Mouse (Mus musculus) neural tube, embryonic 14.5 days (tissue): ENCODE results near the gene Cyp19a1. TPM values are rescaled to one million over a fixed set of nuclear protein-coding genes. Genes with fewer than 3 reads are reported as not detected.

Source experiments
- ATAC-seq: fragments of 200-750 bp; cut with Nextera tagmentation; 2 replicates; pipeline ENCODE4 v1.8.0; 2017; ENCODE audit warnings: low read depth, mild to moderate bottlenecking, moderate TSS enrichment, moderate library complexity
- H3K27ac ChIP-seq: fragments of 300-500 bp; sonication (generic); 2 replicates; pipeline ENCODE4 v1.5.1; 2014; ENCODE audit warnings: low read depth, mild to moderate bottlenecking, control low read depth, low read length, moderate library complexity, mixed read lengths
- H3K27me3 ChIP-seq: fragments of 300-500 bp; sonication (generic); 2 replicates; pipeline ENCODE4 v1.6.1; 2014; ENCODE audit warnings: low read length; ENCODE audit not compliant: control insufficient read depth, insufficient read depth
- H3K36me3 ChIP-seq: fragments of 300-500 bp; sonication (generic); 2 replicates; pipeline ENCODE4 v1.6.1; 2014; ENCODE audit warnings: low read length, mixed read lengths; ENCODE audit not compliant: control insufficient read depth, insufficient read depth
- H3K4me1 ChIP-seq: fragments of 300-500 bp; sonication (generic); 2 replicates; pipeline ENCODE4 v1.6.1; 2014; ENCODE audit warnings: low read length; ENCODE audit not compliant: control insufficient read depth, insufficient read depth
- H3K4me2 ChIP-seq: fragments of 300-500 bp; sonication (generic); 2 replicates; pipeline ENCODE4 v1.6.1; 2014; ENCODE audit warnings: mild to moderate bottlenecking, low read depth, low read length, control low read depth
- H3K4me3 ChIP-seq: fragments of 300-500 bp; sonication (generic); 2 replicates; pipeline ENCODE4 v1.5.1; 2014; ENCODE audit warnings: low read depth, low read length, control low read depth, mixed read lengths
- H3K9ac ChIP-seq: fragments of 300-500 bp; sonication (generic); replicated peaks from 2 replicates; pipeline ENCODE4 v1.6.1; 2014; ENCODE audit warnings: low read depth, mild to moderate bottlenecking, control low read depth, low read length, mixed read lengths
- H3K9me3 ChIP-seq: fragments of 300-500 bp; sonication (generic); 2 replicates; pipeline ENCODE4 v1.6.1; 2016; ENCODE audit warnings: low read length; ENCODE audit not compliant: control insufficient read depth
- WGBS: fragments of 180-500 bp; shearing (Covaris S2); extraction: QIAGEN DNeasy Blood & Tissue Kit; methylation state at CpG from one replicate; pipeline ENCODE4 v1.1.7; 2014; 5-methylcytosine and 5-hydroxymethylcytosine counted together
- polyA plus RNA-seq: library from polyadenylated mRNA; unstranded; fragments of >200 nt; fragmentation: Nextera tagmentation; extraction: Ambion mirVana; gene quantifications from 2 replicates; pipeline ENCODE4 v1.2.1, GENCODE M21; 2014

The Cyp19a1 gene
- polyA plus RNA-seq, 1 experiment from 2014 or later, result not detected

DNA sequence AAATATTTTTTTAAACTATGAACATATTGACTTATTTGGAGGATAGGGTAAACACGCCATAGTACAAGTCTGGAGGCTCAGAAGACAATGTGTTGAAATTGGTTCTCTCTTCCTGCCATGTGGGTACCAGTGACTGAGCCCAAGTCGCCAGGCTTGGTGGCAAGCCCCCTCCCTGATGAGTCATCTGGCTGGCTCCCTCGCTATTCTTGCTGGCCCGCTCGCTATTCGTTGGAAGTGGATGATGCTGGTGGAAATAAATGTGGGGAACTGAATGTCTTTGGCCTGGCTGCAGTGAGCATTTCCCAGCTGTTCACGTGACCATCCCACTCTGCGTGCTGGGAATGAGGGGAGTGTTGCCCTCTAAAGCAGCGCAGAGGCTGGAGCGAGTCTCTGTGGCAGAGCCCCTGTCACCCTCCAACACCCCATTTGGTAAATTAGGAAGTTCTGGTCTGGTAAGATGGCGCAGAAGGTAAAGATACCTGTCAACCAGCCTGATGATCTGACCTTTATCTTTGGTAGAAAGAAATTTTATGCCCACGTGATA is 11.2 kb upstream of the Cyp19a1 start:
- no peaks in the 10 kb centered on the region for H3K9me3 ChIP-seq
- no peaks in the 10 kb centered on the region for H3K36me3 ChIP-seq
- H3K4me1 ChIP-seq, result no peaks in the 10 kb centered on the region
- H3K9ac ChIP-seq, result no peak overlapping the region
- H3K27ac ChIP-seq, result no peak overlapping the region
- 84% methylated on average over 12 of the region's 12 CpGs for WGBS
- H3K4me3 ChIP-seq, result no peak overlapping the region
- no peak for ATAC-seq
- H3K27me3 ChIP-seq, result no peaks in the 10 kb centered on the region
- no peak overlapping the region for H3K4me2 ChIP-seq

DNA sequence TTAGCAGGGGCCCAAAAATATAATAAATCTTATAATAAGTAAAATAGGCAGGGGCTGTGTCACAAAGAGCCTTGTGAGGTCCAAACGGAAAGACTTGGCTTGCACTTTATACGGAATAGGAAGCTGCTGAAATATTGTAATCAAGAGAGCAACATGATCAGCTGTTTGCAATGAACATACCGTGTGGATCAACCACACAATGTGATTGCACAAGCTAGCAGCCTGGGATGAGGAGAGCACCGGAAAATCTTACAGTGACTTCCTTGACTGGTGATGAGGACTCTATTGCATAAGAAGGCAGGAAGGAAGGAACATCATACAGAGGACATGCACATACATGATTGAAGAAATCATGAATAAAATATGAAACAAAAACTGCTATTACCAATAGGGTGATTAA is 7.4 kb upstream of the Cyp19a1 start:
- no peak for ATAC-seq
- H3K4me1 ChIP-seq, result no peaks in the 10 kb centered on the region
- H3K9me3 ChIP-seq, result no peaks in the 10 kb centered on the region
- H3K4me3 ChIP-seq, result no peak overlapping the region
- H3K9ac ChIP-seq, result no peak overlapping the region
- no peaks in the 10 kb centered on the region for H3K36me3 ChIP-seq
- H3K27me3 ChIP-seq, result no peaks in the 10 kb centered on the region
- no peak overlapping the region for H3K27ac ChIP-seq
- WGBS, result 86% methylated on average over 4 of the region's 4 CpGs
- H3K4me2 ChIP-seq, result no peak overlapping the region

DNA sequence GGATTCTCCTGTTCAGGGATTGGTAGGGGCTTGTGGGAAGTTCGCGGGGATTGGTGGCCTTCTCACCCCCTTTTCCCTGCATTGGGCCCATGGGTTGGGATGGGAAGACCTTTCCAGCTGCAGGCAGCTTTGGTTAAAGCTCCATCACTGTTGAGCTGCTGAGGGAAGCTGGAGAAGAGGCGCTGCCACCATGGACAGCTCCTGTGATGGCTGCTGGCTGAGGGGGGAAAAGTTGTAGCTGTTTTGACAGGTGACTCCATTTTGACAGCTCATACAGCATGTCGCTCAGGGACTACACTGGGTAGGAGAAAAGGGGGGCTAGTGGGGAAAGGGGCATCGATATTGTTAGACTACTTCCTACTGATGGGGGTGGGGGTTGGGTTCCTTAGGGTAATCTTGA is 3.0 kb upstream of the Cyp19a1 start:
- Histone ChIP-seq H3K9me3 (no peaks in the 10 kb centered on the region), H3K4me3 (no peak overlapping the region), H3K27me3 (no peaks in the 10 kb centered on the region), H3K36me3 (no peaks in the 10 kb centered on the region), H3K4me2 (no peak overlapping the region), H3K27ac (no peak overlapping the region), H3K4me1 (no peaks in the 10 kb centered on the region), H3K9ac (no peak overlapping the region)
- ATAC-seq, result no peak
- 43% methylated on average over 5 of the region's 5 CpGs for WGBS

DNA sequence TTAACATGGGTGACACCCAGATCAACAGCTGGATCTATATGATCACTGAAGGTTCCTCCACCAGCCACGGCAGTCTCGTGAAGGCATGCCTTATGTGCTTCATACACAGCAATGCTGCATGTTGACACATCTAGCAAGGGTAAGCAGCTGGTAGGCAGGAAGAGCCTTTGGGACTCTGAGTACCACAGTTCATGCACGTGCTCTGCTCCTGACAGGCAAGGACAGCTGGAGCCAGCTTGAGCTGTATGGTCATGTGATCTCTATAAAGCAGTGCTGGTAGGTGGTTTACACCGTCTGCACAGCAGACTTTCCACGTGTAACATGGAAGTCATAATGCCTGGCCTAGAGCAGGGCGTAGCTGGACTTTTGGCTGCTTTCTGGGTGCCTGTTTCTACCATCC is 2.1 kb upstream of the Cyp19a1 start:
- Histone ChIP-seq H3K27me3 (no peaks in the 10 kb centered on the region), H3K4me2 (no peak overlapping the region), H3K36me3 (no peaks in the 10 kb centered on the region), H3K9ac (no peak overlapping the region), H3K27ac (no peak overlapping the region), H3K4me1 (no peaks in the 10 kb centered on the region), H3K4me3 (no peak overlapping the region), H3K9me3 (no peaks in the 10 kb centered on the region)
- WGBS, result 74% methylated on average over 6 of the region's 6 CpGs
- no peak for ATAC-seq

DNA sequence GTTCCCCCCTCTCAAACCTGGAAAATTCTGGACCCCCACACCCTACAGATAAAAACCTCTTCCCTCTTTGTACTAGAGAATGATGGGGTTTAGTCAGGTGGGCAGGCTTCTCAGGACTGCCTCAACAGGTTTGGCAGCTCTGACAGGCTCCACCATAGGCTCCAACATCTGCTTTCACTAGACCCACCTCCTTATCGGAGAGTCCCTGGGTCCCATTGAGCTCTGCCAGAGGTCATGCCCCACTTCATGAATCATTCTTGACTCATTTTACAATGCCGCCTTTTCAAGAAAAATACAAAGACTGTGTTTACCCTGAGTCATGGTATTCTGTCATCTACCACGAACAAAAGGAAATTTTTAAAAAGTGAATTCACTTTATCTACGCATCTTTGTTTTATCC is 3.2 kb downstream of the Cyp19a1 start:
- Histone ChIP-seq H3K27me3 (no peaks in the 10 kb centered on the region), H3K9ac (no peak overlapping the region), H3K4me1 (no peaks in the 10 kb centered on the region), H3K27ac (no peak overlapping the region), H3K4me2 (no peak overlapping the region), H3K9me3 (no peaks in the 10 kb centered on the region), H3K4me3 (no peak overlapping the region), H3K36me3 (no peaks in the 10 kb centered on the region)
- 70% methylated on average over 4 of the region's 4 CpGs for WGBS
- ATAC-seq, result no peak

DNA sequence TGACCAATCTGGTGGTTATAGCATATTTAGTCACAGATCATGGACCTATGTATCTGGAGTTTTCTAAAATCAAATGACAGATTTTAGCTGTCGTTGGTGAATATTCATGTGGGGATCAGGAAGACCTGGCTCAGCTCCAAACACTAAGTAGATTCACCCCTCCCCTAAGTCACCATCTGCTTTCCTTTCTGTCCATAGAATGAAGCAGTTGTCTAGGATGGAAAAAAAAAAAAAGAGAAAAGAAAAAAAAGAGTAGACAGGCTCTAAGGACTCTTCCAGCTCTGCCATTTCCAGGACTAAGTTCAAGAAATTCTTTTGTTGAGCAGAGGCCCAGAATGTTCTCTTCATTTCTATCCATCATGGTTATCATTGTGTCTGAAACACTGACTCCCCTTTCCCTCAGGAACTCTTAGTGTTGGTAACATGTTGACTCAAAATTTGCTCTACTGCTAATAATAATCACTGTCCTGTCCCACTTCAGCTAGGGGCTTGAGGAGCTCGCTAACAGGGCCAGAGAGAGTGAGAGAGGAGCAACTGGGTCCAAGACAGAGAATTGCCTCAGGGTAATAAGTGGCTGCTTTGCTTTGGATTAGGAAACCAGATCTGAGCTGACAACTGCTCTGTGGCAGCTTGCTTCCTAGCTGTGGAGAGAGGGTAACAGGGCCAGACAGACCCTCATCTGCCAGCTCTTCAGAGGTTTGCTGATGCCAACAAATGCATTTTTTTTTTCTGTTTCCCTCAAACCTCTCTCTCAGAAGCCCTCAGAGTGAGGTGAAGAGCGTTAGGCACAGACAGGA is 22.8 kb downstream of the Cyp19a1 start:
- no peak overlapping the region for H3K4me3 ChIP-seq
- no peaks in the 10 kb centered on the region for H3K36me3 ChIP-seq
- no peak for ATAC-seq
- no peaks in the 10 kb centered on the region for H3K27me3 ChIP-seq
- 63% methylated on average over 3 of the region's 3 CpGs for WGBS
- H3K4me1 ChIP-seq, result no peaks in the 10 kb centered on the region
- no peak overlapping the region for H3K4me2 ChIP-seq
- H3K27ac ChIP-seq, result 0 out of 2 replicates have a peak overlapping the region, but pooled peaks have one; percentile 29
- no peaks in the 10 kb centered on the region for H3K9me3 ChIP-seq
- no peak overlapping the region for H3K9ac ChIP-seq

DNA sequence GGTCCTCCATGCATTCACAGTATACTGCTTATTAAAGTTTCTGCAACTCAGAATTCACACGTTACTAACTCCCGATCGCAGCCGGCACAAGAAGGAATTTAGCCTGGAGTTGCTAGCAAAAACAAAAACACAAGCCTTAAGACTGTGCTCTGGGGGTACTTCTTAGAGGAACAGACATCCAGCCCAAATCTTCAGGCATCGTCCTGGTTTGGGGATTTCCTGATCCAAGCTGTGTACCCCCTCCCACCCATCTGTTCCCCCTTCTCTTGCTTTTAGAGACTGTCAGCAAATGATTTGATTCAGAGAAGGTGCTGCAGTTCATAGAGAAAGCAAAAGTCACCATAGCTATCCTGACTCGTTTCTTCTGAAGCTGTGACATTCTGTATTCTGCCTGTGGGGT is 40.3 kb downstream of the Cyp19a1 start:
- ATAC-seq, result no peak
- no peaks in the 10 kb centered on the region for H3K9me3 ChIP-seq
- no peak overlapping the region for H3K4me3 ChIP-seq
- no peak overlapping the region for H3K27ac ChIP-seq
- H3K4me1 ChIP-seq, result no peaks in the 10 kb centered on the region
- no peaks in the 10 kb centered on the region for H3K27me3 ChIP-seq
- H3K36me3 ChIP-seq, result no peaks in the 10 kb centered on the region
- H3K4me2 ChIP-seq, result no peak overlapping the region
- no peak overlapping the region for H3K9ac ChIP-seq
- 70% methylated on average over 6 of the region's 6 CpGs for WGBS

DNA sequence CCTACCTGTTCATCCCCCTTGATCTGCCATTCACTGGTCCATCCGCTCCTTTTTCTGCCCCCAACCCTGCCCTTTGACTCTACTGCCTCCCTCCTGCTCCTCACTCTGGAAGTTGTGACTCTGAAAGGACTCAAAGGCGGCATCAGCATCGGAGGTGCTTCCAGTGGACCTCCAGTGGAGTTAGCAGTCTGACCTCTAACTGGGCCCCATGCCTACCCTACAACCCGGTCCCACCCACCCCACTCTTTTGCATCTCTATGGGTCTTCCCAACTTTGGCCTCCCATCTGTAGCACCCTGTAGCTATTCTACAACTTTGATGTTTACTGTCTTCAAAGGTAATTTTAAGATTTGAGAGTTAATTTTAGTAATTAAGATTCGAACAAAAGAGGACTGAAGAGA is 51.4 kb downstream of the Cyp19a1 start:
- Histone ChIP-seq H3K4me1 (no peaks in the 10 kb centered on the region), H3K9me3 (no peaks in the 10 kb centered on the region), H3K27ac (no peak overlapping the region), H3K9ac (no peak overlapping the region), H3K4me3 (no peak overlapping the region), H3K4me2 (no peak overlapping the region), H3K27me3 (no peaks in the 10 kb centered on the region), H3K36me3 (no peaks in the 10 kb centered on the region)
- WGBS, result 55% methylated on average over 5 of the region's 5 CpGs
- ATAC-seq, result no peak

DNA sequence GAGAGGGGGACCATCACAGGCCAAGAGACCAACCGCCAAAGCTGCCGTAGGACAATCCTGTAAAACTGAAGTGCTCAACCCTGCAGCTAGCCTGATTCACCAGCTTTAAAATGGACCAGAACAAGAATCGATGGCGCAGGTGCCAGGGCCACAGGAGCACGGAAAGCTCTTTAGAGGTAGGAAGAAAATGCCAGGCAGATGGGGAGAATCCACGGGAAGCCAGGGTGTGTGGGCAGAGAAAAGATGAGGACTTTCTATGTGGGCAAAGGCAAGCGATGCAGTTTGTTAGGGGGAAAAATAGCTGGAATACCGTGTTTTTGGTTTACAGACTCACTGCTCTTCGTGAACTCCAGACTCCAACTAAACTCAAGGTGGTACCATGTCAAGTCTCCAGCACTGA is 53.0 kb downstream of the Cyp19a1 start:
- Histone ChIP-seq H3K4me1 (no peaks in the 10 kb centered on the region), H3K27ac (no peak overlapping the region), H3K4me2 (no peak overlapping the region), H3K4me3 (no peak overlapping the region), H3K36me3 (no peaks in the 10 kb centered on the region), H3K27me3 (no peaks in the 10 kb centered on the region), H3K9ac (no peak overlapping the region), H3K9me3 (no peaks in the 10 kb centered on the region)
- WGBS, result 89% methylated on average over 9 of the region's 9 CpGs
- no peak for ATAC-seq
